Mouse (Mus musculus) c-Kit-negative CD71-positive TER-119-positive erythroid progenitor cells, embryonic 14.5 days (primary cell): ENCODE measurements around the gene Tdrd7.
A peak's percentile ranks its signal among the peaks of the same experiment; 100 is the strongest.

ENCODE experiments used
- DNase-seq: peaks from one replicate; pipeline ENCODE4 v3.0.0-alpha.2; 2013; ENCODE audit warnings: low read depth, low spot score

The Tdrd7 gene

DNA sequence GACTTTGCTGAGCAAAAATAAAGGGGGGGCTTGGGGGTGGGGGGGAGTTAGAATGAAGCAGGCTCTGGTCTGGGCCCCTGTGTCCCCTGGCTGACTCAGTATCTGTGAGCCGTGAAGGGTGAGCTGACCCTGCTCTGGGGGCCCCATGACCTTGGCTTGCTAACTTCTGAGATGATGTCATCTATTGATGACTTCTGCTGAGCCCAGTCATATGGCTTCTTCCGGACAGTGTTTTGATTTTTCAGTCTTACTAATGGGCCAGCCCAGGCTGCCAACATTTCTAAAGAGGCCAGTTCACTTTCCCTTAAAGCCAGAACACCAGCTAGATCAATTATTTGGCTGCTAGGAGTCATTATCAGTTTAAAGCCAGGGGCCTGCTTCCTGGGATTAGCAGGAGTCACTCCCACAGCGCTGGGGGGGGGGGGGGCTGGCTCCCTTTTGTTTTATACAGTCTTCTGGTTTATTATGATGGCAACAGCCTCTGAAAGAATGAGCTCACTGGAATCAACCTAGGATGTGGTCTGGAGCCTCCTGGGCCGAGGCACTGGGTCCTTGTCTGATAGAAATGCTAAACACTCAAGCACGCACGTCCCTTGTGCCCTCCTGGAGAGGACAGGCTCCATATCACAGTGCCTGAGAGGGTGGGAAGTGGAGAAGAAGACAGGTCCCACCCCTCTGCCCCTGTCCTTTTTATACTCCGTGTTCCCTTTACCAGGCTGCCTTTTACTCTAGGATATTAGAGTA is 76.8 kb downstream of the Tdrd7 start:
- peak; percentile 59 for DNase-seq

DNA sequence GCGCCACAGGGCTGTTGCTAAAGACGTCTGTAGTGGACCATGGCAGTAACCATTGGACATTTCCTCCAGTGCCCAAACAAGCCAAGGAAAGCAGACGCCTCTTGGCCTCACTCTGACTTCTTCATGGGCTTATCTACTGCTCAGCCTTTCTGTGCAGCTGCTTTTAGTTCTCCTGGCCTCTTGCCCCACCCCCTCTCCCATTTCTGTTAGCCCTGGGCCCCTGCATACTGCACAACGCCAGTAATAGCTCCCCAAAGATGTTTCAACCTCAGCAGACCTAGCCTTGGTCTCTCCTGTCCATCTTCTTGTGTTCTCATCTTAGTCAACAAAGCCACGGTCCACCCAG is 77.3 kb downstream of the Tdrd7 start:
- no peak for DNase-seq

- no peak for DNase-seq
Observed at GRCm38 (mm10) chr4:46043361-46043760, 78.2 kb downstream of the Tdrd7 start.

DNA sequence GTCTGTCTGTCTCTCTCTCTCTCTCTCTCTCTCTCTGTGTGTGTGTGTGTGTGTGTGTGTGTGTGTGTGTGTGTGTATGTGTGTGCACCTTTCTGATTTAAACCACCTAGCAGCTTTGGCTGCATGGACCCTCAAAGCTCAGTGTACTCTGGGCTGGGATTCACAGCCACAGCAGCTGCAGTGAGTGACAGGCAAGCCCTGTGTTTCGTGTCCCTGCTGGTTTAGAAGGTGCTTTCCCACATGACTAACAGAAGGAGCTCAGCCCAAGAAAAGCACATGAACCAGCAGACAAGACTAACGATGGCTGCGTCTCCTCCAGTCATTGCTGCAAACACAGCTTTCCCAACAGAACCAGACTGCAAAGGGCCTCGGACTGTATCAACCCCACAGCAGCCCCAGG is 82.8 kb downstream of the Tdrd7 start:
- DNase-seq, result no peak

DNA sequence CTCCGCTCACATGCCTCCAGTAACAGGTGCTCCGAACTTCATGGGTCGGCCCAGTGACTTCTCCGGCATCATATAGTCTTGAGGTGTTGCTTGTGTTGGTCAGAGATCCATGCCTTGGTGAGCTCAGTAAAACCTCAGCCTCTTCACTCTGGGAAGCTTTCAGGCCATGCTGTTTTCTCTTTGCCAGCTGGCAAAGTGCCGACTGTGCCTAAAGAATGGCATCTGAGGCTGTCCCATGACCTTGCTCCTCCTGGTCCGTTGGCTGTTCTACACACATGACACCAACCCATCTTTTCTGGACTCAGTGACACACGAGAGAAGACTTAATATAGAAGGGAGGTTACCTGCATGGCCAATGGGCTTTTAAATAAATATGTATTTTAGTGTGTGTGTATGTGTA is 83.3 kb downstream of the Tdrd7 start:
- DNase-seq, result no peak

- DNase-seq, result no peak
Observed at GRCm38 (mm10) chr4:46053323-46054107, 88.4 kb downstream of the Tdrd7 start.

GRCm38 (mm10) chr4:46056163-46056562 is 91.0 kb downstream of the Tdrd7 start:
- DNase-seq, result no peak

DNA sequence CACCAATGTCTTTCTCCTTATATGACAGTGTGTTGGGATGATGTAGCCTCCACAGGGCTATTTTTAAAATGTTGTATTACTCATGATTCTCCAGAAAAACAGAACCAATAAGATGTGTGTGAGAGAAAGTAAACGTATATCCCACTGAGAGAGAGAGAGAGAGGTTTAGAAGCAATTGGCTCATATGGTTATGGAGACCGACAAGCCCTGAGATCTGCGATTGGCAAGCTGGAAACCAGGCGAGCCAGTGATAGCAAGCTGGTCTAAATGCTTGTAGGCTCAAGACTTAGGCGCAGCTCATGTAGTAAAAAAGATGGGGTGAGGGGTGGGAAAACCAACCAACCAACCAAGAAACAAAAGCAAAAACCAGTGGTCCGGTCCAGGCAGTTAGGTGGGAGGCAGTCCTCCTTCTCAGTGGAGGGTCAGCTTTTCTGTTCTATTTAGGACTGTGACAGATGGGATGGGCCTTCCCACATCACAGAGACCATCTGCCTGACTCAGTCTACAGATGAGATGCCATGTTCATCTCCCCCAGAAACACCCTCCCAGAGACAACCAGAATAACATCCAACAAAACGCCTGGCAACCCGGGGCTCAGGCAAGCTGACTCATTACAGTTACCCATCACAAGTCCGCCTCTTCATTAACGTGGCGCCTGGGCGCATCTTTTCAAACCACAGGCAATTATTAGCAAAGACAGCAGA is 96.3 kb downstream of the Tdrd7 start:
- DNase-seq, result no peak

GRCm38 (mm10) chr4:46063841-46064240 is 98.7 kb downstream of the Tdrd7 start:
- no peak for DNase-seq

DNA sequence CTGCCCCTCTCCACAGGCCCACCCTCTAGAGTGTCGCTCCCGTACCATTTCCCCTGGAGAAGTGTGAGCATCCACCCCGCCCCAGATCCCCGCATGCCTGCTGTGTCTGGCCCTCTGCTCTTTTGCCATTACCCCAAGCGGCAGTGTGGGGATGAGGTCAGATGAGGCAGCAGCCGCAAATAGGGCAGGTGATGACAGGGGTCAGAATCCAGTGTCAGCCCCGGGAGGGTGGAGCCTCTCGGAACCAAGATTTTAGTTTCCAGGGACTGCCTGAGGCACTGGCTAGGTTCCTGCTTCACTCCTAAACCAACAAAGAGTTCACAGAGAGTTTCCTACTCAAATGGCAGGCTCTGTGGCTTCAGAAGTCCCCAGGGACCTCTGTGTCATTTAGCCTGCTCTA is 99.1 kb downstream of the Tdrd7 start:
- no peak for DNase-seq

DNA sequence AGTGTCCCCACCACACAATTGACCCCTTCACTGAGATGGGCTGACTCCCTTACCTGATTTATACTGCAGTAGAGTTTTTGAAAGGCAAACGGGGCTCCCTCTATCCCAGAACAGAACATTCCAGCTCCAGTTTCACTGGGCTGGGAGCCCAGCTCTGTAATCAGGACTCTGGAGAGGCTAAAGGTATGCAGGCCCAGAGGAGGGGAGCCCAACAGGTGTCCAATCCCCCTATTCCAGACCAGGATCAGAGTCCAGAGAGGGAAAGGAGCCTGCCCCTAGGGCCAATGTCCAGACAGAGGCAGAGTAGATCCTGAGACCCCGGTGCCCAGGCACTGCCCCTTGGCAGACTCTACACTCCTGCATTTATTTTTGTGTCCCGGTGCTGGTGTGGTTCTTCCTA is 99.8 kb downstream of the Tdrd7 start:
- no peak for DNase-seq

GRCm38 (mm10) chr4:46065695-46066340 is 100.7 kb downstream of the Tdrd7 start:
- no peak for DNase-seq

- DNase-seq, result no peak
Observed at GRCm38 (mm10) chr4:46068060-46068459, 102.9 kb downstream of the Tdrd7 start.

- no peak for DNase-seq
Observed at GRCm38 (mm10) chr4:46068573-46068972, 103.4 kb downstream of the Tdrd7 start.

DNA sequence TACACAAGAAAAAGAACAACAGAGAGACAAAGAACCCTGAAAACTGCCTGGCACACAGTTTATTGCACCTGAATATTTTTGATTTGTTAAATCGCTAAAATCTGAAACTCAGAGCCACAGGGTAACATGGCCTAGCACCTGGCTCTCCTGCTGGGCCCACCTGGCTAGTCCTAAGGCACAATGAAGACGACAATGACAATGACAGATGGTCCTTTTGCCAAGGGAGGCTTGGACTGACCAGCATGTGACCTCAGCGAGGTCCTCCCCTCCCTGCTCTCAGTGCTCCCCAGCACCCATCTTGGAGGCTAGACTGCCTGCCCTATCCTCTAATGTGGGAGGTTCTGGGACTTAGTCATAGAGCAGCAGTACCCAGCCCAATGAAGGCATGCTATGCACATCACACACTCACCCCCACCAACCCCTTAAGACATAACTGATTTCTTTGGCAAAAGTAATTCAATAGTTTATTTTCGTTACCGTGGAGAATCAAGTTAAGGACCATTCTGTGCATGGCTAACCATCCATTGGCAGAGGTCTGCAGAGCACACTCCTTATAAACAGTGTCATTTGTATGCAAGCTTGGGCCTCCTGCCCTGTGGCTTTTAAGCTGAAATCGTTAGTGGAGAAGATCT is 104.8 kb downstream of the Tdrd7 start:
- DNase-seq, result no peak

DNA sequence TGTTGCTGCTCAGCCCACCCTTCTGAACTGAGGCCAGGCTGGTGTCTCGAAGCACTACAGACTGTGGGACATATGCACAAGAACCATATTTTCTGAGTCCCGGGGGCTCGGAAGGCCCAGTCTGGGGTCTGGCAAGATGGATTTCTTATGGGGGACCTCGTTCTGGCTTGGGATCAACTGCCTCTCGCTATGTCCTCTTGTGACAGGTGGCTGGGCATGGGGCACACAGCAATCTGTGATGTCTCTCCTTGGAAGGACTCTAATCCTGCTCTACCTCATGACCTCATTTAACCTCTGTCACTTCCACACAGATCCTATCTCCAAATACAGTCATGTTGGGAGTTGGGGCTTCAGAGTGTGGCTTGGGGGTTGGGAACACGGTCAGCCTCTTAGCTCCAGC is 107.5 kb downstream of the Tdrd7 start:
- no peak for DNase-seq

DNA sequence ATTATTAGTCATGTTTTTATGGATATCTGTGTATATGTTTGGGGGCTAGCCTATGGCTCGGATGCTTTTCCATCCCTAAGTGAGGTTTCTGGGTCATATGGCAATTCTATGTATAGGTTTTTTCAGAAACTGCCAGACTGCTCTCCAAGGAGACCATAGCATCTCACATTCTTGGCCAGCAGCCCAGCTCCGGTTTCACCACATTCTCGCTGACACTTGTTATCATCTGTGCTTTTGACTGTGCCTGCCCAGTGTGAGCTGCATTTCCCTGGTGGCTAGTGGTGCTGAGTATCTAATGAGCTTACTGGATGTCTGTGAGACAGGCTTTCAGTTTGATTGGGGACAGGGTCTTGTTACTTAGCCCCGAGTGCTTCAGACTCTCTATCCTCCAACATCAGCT is 108.6 kb downstream of the Tdrd7 start:
- no peak for DNase-seq

GRCm38 (mm10) chr4:46075664-46076063 is 110.5 kb downstream of the Tdrd7 start:
- no peak for DNase-seq

DNA sequence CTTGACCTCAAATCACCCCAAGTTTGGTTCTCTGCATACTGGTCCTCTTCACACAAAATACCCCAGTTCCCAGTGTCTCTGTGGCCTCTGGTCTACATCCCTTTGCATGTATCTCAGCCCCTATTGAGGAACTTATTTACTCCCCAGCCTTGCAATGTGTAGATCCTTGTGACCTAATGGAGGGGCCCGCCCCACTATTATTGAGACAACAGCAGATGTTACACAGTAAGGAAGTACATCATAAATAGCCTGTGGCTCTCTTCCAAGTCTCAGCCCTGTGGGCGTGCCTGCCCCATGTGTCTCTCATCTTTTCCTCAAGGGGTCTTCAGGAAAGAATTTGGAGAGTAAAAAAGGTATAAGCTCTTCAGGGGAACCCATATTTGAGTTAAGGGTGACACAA is 111.8 kb downstream of the Tdrd7 start:
- no peak for DNase-seq

GRCm38 (mm10) chr4:46080261-46080660 is 115.1 kb downstream of the Tdrd7 start:
- DNase-seq, result no peak

GRCm38 (mm10) chr4:46082555-46082954 is 117.4 kb downstream of the Tdrd7 start:
- DNase-seq, result no peak
